Mouse (Mus musculus) kidney, embryonic 15.5 days (tissue): ENCODE measurements around the gene Sstr2. TPM values are rescaled to one million over a fixed set of nuclear protein-coding genes. Genes with fewer than 3 reads are reported as not detected.

Experiments used
- ATAC-seq: fragments of 200-750 bp; cut with Nextera tagmentation; replicated peaks from 2 replicates; pipeline ENCODE4 v1.8.0; 2017; ENCODE audit warnings: moderate TSS enrichment; ENCODE audit not compliant: low FRiP score
- H3K27ac ChIP-seq: fragments of 300-500 bp; sonication (generic); 2 replicates; pipeline ENCODE4 v1.5.1; 2015; ENCODE audit warnings: mild to moderate bottlenecking, inconsistent platforms
- H3K27me3 ChIP-seq: fragments of 300-500 bp; sonication (generic); 2 replicates; pipeline ENCODE4 v1.6.1; 2015; ENCODE audit warnings: inconsistent platforms
- H3K36me3 ChIP-seq: fragments of 300-500 bp; sonication (generic); 2 replicates; pipeline ENCODE4 v1.6.1; 2015; ENCODE audit warnings: inconsistent platforms
- H3K4me1 ChIP-seq: fragments of 300-500 bp; sonication (generic); 2 replicates; pipeline ENCODE4 v1.6.1; 2015; ENCODE audit warnings: inconsistent platforms
- H3K4me2 ChIP-seq: fragments of 300-500 bp; sonication (generic); 2 replicates; pipeline ENCODE4 v1.6.1; 2015; ENCODE audit warnings: moderate library complexity, mild to moderate bottlenecking, inconsistent platforms
- H3K4me3 ChIP-seq: fragments of 300-500 bp; sonication (generic); replicated peaks from 2 replicates; pipeline ENCODE4 v1.5.1; 2015; ENCODE audit warnings: mild to moderate bottlenecking, inconsistent platforms
- H3K9ac ChIP-seq: fragments of 300-500 bp; sonication (generic); 2 replicates; pipeline ENCODE4 v1.6.1; 2015; ENCODE audit warnings: mild to moderate bottlenecking, inconsistent platforms
- H3K9me3 ChIP-seq: fragments of 300-500 bp; sonication (generic); replicated peaks from 2 replicates; pipeline ENCODE4 v1.6.1; 2016; ENCODE audit warnings: inconsistent platforms
- WGBS: fragments of 180-500 bp; shearing (Covaris S2); methylation state at CpG from one replicate; pipeline ENCODE4 v1.1.7; 2015; ENCODE audit warnings: mixed read lengths; 5-methylcytosine and 5-hydroxymethylcytosine counted together
- polyA plus RNA-seq: library from polyadenylated mRNA; unstranded; fragments of >200 nt; fragmentation: Nextera tagmentation; extraction: Ambion mirVana; gene quantifications from 2 replicates; pipeline ENCODE4 v1.2.1, GENCODE M21; 2015

Gene Sstr2
- polyA plus RNA-seq, 1 experiment from 2014 or later = 0.51 TPM

GRCm38 (mm10) chr11:113660940-113661339 is 41.8 kb downstream of the Sstr2 start:
- Histone ChIP-seq H3K4me2 (no peak overlapping the region), H3K36me3 (peaks cover 92% of the 10 kb centered on the region), H3K27ac (no peak overlapping the region), H3K9ac (no peak overlapping the region), H3K27me3 (no peaks in the 10 kb centered on the region), H3K9me3 (no peaks in the 10 kb centered on the region), H3K4me3 (no peak overlapping the region), H3K4me1 (peaks cover 13% of the 10 kb centered on the region)
- 91% methylated on average over 11 of the region's 11 CpGs for WGBS
- no peak for ATAC-seq

GRCm38 (mm10) chr11:113661835-113662351 is 42.8 kb downstream of the Sstr2 start:
- H3K36me3 ChIP-seq = peaks cover 83% of the 10 kb centered on the region
- no peak for ATAC-seq
- H3K4me3 ChIP-seq = no peak overlapping the region
- no peaks in the 10 kb centered on the region for H3K27me3 ChIP-seq
- H3K9ac ChIP-seq = no peak overlapping the region
- H3K27ac ChIP-seq = no peak overlapping the region
- no peaks in the 10 kb centered on the region for H3K9me3 ChIP-seq
- 91% methylated on average over 18 of the region's 18 CpGs for WGBS
- no peak overlapping the region for H3K4me2 ChIP-seq
- peaks cover 20% of the 10 kb centered on the region for H3K4me1 ChIP-seq

GRCm38 (mm10) chr11:113664279-113664678 is 45.1 kb downstream of the Sstr2 start:
- Histone ChIP-seq H3K27ac (no peak overlapping the region), H3K9me3 (no peaks in the 10 kb centered on the region), H3K4me2 (no peak overlapping the region), H3K4me1 (peaks cover 29% of the 10 kb centered on the region), H3K27me3 (no peaks in the 10 kb centered on the region), H3K9ac (no peak overlapping the region), H3K36me3 (peaks cover 74% of the 10 kb centered on the region), H3K4me3 (no peak overlapping the region)
- 78% methylated on average over 2 of the region's 2 CpGs for WGBS
- ATAC-seq = no peak

- H3K4me2 ChIP-seq = peak overlapping the region; percentile 25; the same call in 1 of the 2 replicates
- peaks cover 70% of the 10 kb centered on the region for H3K36me3 ChIP-seq
- H3K27ac ChIP-seq = peak overlapping the region; percentile 88
- no peaks in the 10 kb centered on the region for H3K27me3 ChIP-seq
- no peak overlapping the region for H3K9ac ChIP-seq
- no peak overlapping the region for H3K4me3 ChIP-seq
- peaks cover 28% of the 10 kb centered on the region for H3K4me1 ChIP-seq
- no peak for ATAC-seq
- no peaks in the 10 kb centered on the region for H3K9me3 ChIP-seq
- WGBS = 69% methylated on average over 6 of the region's 6 CpGs
Measured at GRCm38 (mm10) chr11:113666205-113666604, 47.1 kb downstream of the Sstr2 start.

- Histone ChIP-seq H3K27me3 (no peaks in the 10 kb centered on the region), H3K36me3 (peaks cover 70% of the 10 kb centered on the region), H3K27ac (peak overlapping the region; percentile 88), H3K9ac (no peak overlapping the region), H3K9me3 (no peaks in the 10 kb centered on the region), H3K4me3 (no peak overlapping the region), H3K4me1 (peaks cover 28% of the 10 kb centered on the region), H3K4me2 (peak overlapping the region; percentile 25)
- peak; percentile 79 for ATAC-seq
- WGBS = 41% methylated on average over 10 of the region's 10 CpGs
Measured at GRCm38 (mm10) chr11:113666648-113667047, 47.5 kb downstream of the Sstr2 start.

- H3K27ac ChIP-seq = peak overlapping the region; percentile 88
- ATAC-seq = peak; percentile 82
- H3K9me3 ChIP-seq = no peaks in the 10 kb centered on the region
- no peak overlapping the region for H3K4me3 ChIP-seq
- peak overlapping the region; percentile 25 for H3K4me2 ChIP-seq
- no peaks in the 10 kb centered on the region for H3K27me3 ChIP-seq
- no peak overlapping the region for H3K9ac ChIP-seq
- WGBS = 50% methylated on average over 2 of the region's 2 CpGs
- peaks cover 70% of the 10 kb centered on the region for H3K36me3 ChIP-seq
- peaks cover 28% of the 10 kb centered on the region for H3K4me1 ChIP-seq
Measured at GRCm38 (mm10) chr11:113667122-113667521, 48.0 kb downstream of the Sstr2 start.

- peaks cover 28% of the 10 kb centered on the region for H3K4me1 ChIP-seq
- H3K9me3 ChIP-seq = no peaks in the 10 kb centered on the region
- 80% methylated on average over 4 of the region's 4 CpGs for WGBS
- no peak overlapping the region for H3K4me2 ChIP-seq
- no peak overlapping the region for H3K4me3 ChIP-seq
- H3K9ac ChIP-seq = no peak overlapping the region
- peak overlapping the region; percentile 88 for H3K27ac ChIP-seq
- H3K36me3 ChIP-seq = peaks cover 70% of the 10 kb centered on the region
- no peak for ATAC-seq
- no peaks in the 10 kb centered on the region for H3K27me3 ChIP-seq
Measured at GRCm38 (mm10) chr11:113667704-113668103, 48.6 kb downstream of the Sstr2 start.

- Histone ChIP-seq H3K4me2 (no peak overlapping the region), H3K27ac (no peak overlapping the region), H3K9me3 (no peaks in the 10 kb centered on the region), H3K36me3 (peaks cover 70% of the 10 kb centered on the region), H3K27me3 (no peaks in the 10 kb centered on the region), H3K4me3 (no peak overlapping the region), H3K4me1 (peaks cover 28% of the 10 kb centered on the region), H3K9ac (no peak overlapping the region)
- ATAC-seq = no peak
- WGBS = 83% methylated on average over 5 of the region's 5 CpGs
Measured at GRCm38 (mm10) chr11:113668857-113669256, 49.7 kb downstream of the Sstr2 start.

GRCm38 (mm10) chr11:113669711-113670110 is 50.6 kb downstream of the Sstr2 start:
- Histone ChIP-seq H3K27ac (no peak overlapping the region), H3K27me3 (no peaks in the 10 kb centered on the region), H3K4me3 (no peak overlapping the region), H3K9me3 (no peaks in the 10 kb centered on the region), H3K4me1 (peaks cover 28% of the 10 kb centered on the region), H3K4me2 (no peak overlapping the region), H3K9ac (no peak overlapping the region), H3K36me3 (peaks cover 71% of the 10 kb centered on the region)
- WGBS = 78% methylated on average over 4 of the region's 4 CpGs
- no peak for ATAC-seq

GRCm38 (mm10) chr11:113673614-113674013 is 54.5 kb downstream of the Sstr2 start:
- Histone ChIP-seq H3K27ac (no peak overlapping the region), H3K9ac (no peak overlapping the region), H3K4me2 (no peak overlapping the region), H3K4me1 (peaks cover 8% of the 10 kb centered on the region), H3K4me3 (no peak overlapping the region), H3K9me3 (no peaks in the 10 kb centered on the region), H3K27me3 (no peaks in the 10 kb centered on the region), H3K36me3 (peaks cover 81% of the 10 kb centered on the region)
- no peak for ATAC-seq
- WGBS = 95% methylated on average over 4 of the region's 4 CpGs

GRCm38 (mm10) chr11:113674595-113674994 is 55.5 kb downstream of the Sstr2 start:
- H3K27ac ChIP-seq = no peak overlapping the region
- ATAC-seq = no peak
- H3K4me1 ChIP-seq = peaks cover 7% of the 10 kb centered on the region; the same call in 1 of the 2 replicates
- no peaks in the 10 kb centered on the region for H3K9me3 ChIP-seq
- no peaks in the 10 kb centered on the region for H3K27me3 ChIP-seq
- peaks cover 72% of the 10 kb centered on the region for H3K36me3 ChIP-seq
- H3K9ac ChIP-seq = no peak overlapping the region
- no peak overlapping the region for H3K4me3 ChIP-seq
- no peak overlapping the region for H3K4me2 ChIP-seq
- WGBS = 90% methylated on average over 5 of the region's 5 CpGs
